ENCODE assay signal across 8 mouse cellular contexts in genomic region chr2:178565368-178565818, GRCm38 (mm10).
DNase-seq lines count a peak whose midpoint lies in the region; ATAC-seq and TF ChIP-seq lines count a peak whose summit lies in the region.
"Had no signal": no experiment of that assay in that cellular context is flagged by ENCODE, and none has a peak within 500 bp of the region (broad histone marks: within the 10 kb centered on the region; RNA-seq: fewer than 3 reads in every experiment).

No protein-coding gene starts in this region.

- TF ChIP-seq EP300 in liver, postnatal 0 days (IDR thresholded peaks at IDR 0.05; ENCODE audit: low read depth) = no peak

- no peaks in the 10 kb centered on the region for H3K27me3 ChIP-seq in liver, postnatal 0 days (ENCODE audit: insufficient read depth, low read length)
- no peaks in the 10 kb centered on the region for H3K27me3 ChIP-seq in liver, embryonic 11.5 days (replicated peaks; ENCODE audit: control insufficient read depth, insufficient read depth, low read length)
- no peaks in the 10 kb centered on the region for H3K27me3 ChIP-seq in intestine, postnatal 0 days (replicated peaks; ENCODE audit: control insufficient read depth, insufficient read depth, low read length)
- H3K27me3 ChIP-seq: neural tube, embryonic 13.5 days had no signal

- ATAC-seq in liver, postnatal 0 days = peak; percentile 10; the same call in 1 of the 2 replicates
- ATAC-seq in liver, embryonic 11.5 days (replicated peaks; ENCODE audit: low FRiP score) = no peak
- ATAC-seq in neutrophil, adult 5-6 weeks (ENCODE audit: extremely low read depth, insufficient number of reproducible peaks, low FRiP score, poor library complexity, severe bottlenecking) = peak; percentile 13; the same call in 1 of the 2 replicates
- no peak for ATAC-seq in intestine, postnatal 0 days

- no peaks in the 10 kb centered on the region for H3K4me1 ChIP-seq in liver, postnatal 0 days (ENCODE audit: insufficient read depth)
- H3K4me1 ChIP-seq in liver, embryonic 11.5 days (replicated peaks; ENCODE audit: control insufficient read depth, insufficient read depth, low read length) = no peaks in the 10 kb centered on the region
- H3K4me1 ChIP-seq in intestine, postnatal 0 days (replicated peaks; ENCODE audit: control insufficient read depth, insufficient read depth, low read length) = no peaks in the 10 kb centered on the region
- H3K4me1 ChIP-seq: neural tube, embryonic 13.5 days had no signal

- no peak overlapping the region for H3K4me3 ChIP-seq in liver, postnatal 0 days (ENCODE audit: low read depth, low read length)
- H3K4me3 ChIP-seq in liver, embryonic 11.5 days (ENCODE audit: low read depth, low read length) = no peak overlapping the region
- H3K4me3 ChIP-seq in intestine, postnatal 0 days (ENCODE audit: low read depth, low read length) = no peak overlapping the region
- H3K4me3 ChIP-seq: neural tube, embryonic 13.5 days had no signal

- no peak for DNase-seq in liver, postnatal 0 days
- DNase-seq in liver, embryonic 11.5 days (ENCODE audit: low spot score) = no peak
- DNase-seq in frontal cortex, postnatal 14 days (ENCODE audit: low spot score in 2 of 2) = peak; percentile 68 to 76
- peak; percentile 40 to 69 for DNase-seq in layer of hippocampus, adult 18-20 months (ENCODE audit: low spot score in 2 of 2)
- DNase-seq in cerebellum, adult 9-11 months = no peak

- H3K4me2 ChIP-seq in liver, postnatal 0 days (ENCODE audit: low read depth, low read length) = no peak overlapping the region
- no peak overlapping the region for H3K4me2 ChIP-seq in liver, embryonic 11.5 days
- H3K4me2 ChIP-seq in intestine, postnatal 0 days (replicated peaks; ENCODE audit: low read depth) = no peak overlapping the region
- H3K4me2 ChIP-seq: neural tube, embryonic 13.5 days had no signal

- WGBS in liver, postnatal 0 days (ENCODE audit: insufficient replicate concordance) = 24% methylated on average over 8 of the region's 8 CpGs
- 51% methylated on average over 8 of the region's 8 CpGs for WGBS in liver, embryonic 11.5 days
- WGBS in intestine, postnatal 0 days = 50% methylated on average over 8 of the region's 8 CpGs

- H3K9ac ChIP-seq in liver, postnatal 0 days (replicated peaks) = no peak overlapping the region
- H3K9ac ChIP-seq in liver, embryonic 11.5 days (ENCODE audit: low read depth, low read length) = no peak overlapping the region
- no peak overlapping the region for H3K9ac ChIP-seq in intestine, postnatal 0 days (ENCODE audit: low read depth, low read length)
- H3K9ac ChIP-seq: neural tube, embryonic 13.5 days had no signal

- TF ChIP-seq CTCF in liver, postnatal 0 days (IDR thresholded peaks at IDR 0.05; ENCODE audit: low read depth) = no peak
- no peak for TF ChIP-seq CTCF in intestine, postnatal 0 days (IDR thresholded peaks at IDR 0.05; ENCODE audit: low read depth)

- no peak overlapping the region for H3K27ac ChIP-seq in liver, postnatal 0 days (ENCODE audit: low read depth)
- no peak overlapping the region for H3K27ac ChIP-seq in liver, embryonic 11.5 days (ENCODE audit: low read depth, low read length)
- no peak overlapping the region for H3K27ac ChIP-seq in intestine, postnatal 0 days (ENCODE audit: low read depth, low read length)
- H3K27ac ChIP-seq: neural tube, embryonic 13.5 days had no signal

- H3K36me3 ChIP-seq in liver, postnatal 0 days (replicated peaks; ENCODE audit: insufficient read depth, low read length) = no peaks in the 10 kb centered on the region
- H3K36me3 ChIP-seq in liver, embryonic 11.5 days (ENCODE audit: control insufficient read depth, insufficient read depth, low read length) = no peaks in the 10 kb centered on the region
- no peaks in the 10 kb centered on the region for H3K36me3 ChIP-seq in intestine, postnatal 0 days (ENCODE audit: control insufficient read depth, insufficient read depth)
- H3K36me3 ChIP-seq: neural tube, embryonic 13.5 days had no signal

- H3K9me3 ChIP-seq in liver, postnatal 0 days (ENCODE audit: low read length) = no peaks in the 10 kb centered on the region
- no peaks in the 10 kb centered on the region for H3K9me3 ChIP-seq in liver, embryonic 11.5 days (ENCODE audit: control insufficient read depth, low read length)
- no peaks in the 10 kb centered on the region for H3K9me3 ChIP-seq in intestine, postnatal 0 days (ENCODE audit: control insufficient read depth)
- H3K9me3 ChIP-seq: neural tube, embryonic 13.5 days had no signal

Comparison
In these comparisons a context has a peak if more than half of its experiments do, and no peak if none do; other contexts are left out.
1. ATAC-seq: peak in liver, postnatal 0 days (single experiment) and neutrophil, adult 5-6 weeks (single experiment); none in liver, embryonic 11.5 days (single experiment) and intestine, postnatal 0 days (single experiment).
2. DNase-seq: peak in frontal cortex, postnatal 14 days (2 of 2) and layer of hippocampus, adult 18-20 months (2 of 2); none in liver, postnatal 0 days (single experiment), liver, embryonic 11.5 days (single experiment) and cerebellum, adult 9-11 months (single experiment).